Mouse (Mus musculus) embryonic facial prominence, embryonic 11.5 days (tissue): ENCODE data around the gene Il22. TPM values are rescaled to one million over a fixed set of nuclear protein-coding genes. Genes with fewer than 3 reads are reported as not detected.
"Not testable (repeated sequence)": the region's sequence is repeated elsewhere in the genome, so short reads cannot be mapped to it uniquely, and the experiment has no call there.

Experiments
- ATAC-seq: fragments of 200-750 bp; cut with Nextera tagmentation; replicated peaks from 2 replicates; pipeline ENCODE4 v1.8.0; 2017; ENCODE audit warnings: low read depth; ENCODE audit not compliant: insufficient number of reproducible peaks, low FRiP score, low TSS enrichment
- DNase-seq: peaks from one replicate; pipeline ENCODE4 v3.0.0-alpha.2; 2015; ENCODE audit warnings: low spot score
- H3K27ac ChIP-seq: fragments of 300-500 bp; sonication (generic); replicated peaks from 2 replicates; pipeline ENCODE4 v1.5.1; 2014; ENCODE audit warnings: mild to moderate bottlenecking, low read depth, low read length, control low read depth
- H3K27me3 ChIP-seq: fragments of 300-500 bp; sonication (generic); 2 replicates; pipeline ENCODE4 v1.6.1; 2014; ENCODE audit warnings: mild to moderate bottlenecking, low read length, moderate library complexity, mixed read lengths; ENCODE audit not compliant: control insufficient read depth, insufficient read depth
- H3K36me3 ChIP-seq: fragments of 300-500 bp; sonication (generic); replicated peaks from 2 replicates; pipeline ENCODE4 v1.6.1; 2014; ENCODE audit warnings: low read depth, mild to moderate bottlenecking, low read length, moderate library complexity, mixed read lengths; ENCODE audit not compliant: control insufficient read depth, insufficient read depth
- H3K4me1 ChIP-seq: fragments of 300-500 bp; sonication (generic); 2 replicates; pipeline ENCODE4 v1.6.1; 2014; ENCODE audit warnings: low read length, mixed read lengths; ENCODE audit not compliant: control insufficient read depth, insufficient read depth
- H3K4me2 ChIP-seq: fragments of 300-500 bp; sonication (generic); 2 replicates; pipeline ENCODE4 v1.6.1; 2014; ENCODE audit warnings: low read depth, mild to moderate bottlenecking, control low read depth, low read length, moderate library complexity
- H3K4me3 ChIP-seq: fragments of 300-500 bp; sonication (generic); 2 replicates; pipeline ENCODE4 v1.5.1; 2014; ENCODE audit warnings: low read depth, low read length, control low read depth
- H3K9ac ChIP-seq: fragments of 300-500 bp; sonication (generic); replicated peaks from 2 replicates; pipeline ENCODE4 v1.6.1; 2014; ENCODE audit warnings: mild to moderate bottlenecking, control low read depth, low read length
- H3K9me3 ChIP-seq: fragments of 300-500 bp; sonication (generic); replicated peaks from 2 replicates; pipeline ENCODE4 v1.6.1; 2016; ENCODE audit warnings: mild to moderate bottlenecking, low read length, inconsistent platforms, mixed read lengths; ENCODE audit not compliant: control insufficient read depth
- WGBS: fragments of 180-500 bp; shearing (Covaris S2); extraction: QIAGEN DNeasy Blood & Tissue Kit; methylation state at CpG from one replicate; pipeline ENCODE4 v1.1.7; 2014; 5-methylcytosine and 5-hydroxymethylcytosine counted together
- polyA plus RNA-seq: library from polyadenylated mRNA; unstranded; fragments of >200 nt; fragmentation: Nextera tagmentation; extraction: Ambion mirVana; gene quantifications from 2 replicates; pipeline ENCODE4 v1.2.1, GENCODE M21; 2014

The Il22 gene
- polyA plus RNA-seq, result not detected in 2 replicates

- no peak for DNase-seq
- H3K27ac ChIP-seq, result no peak within 1 kb of the TSS
Measured at GRCm38 (mm10) chr10:118204642-118205041, at the start of gene Il22. Gene Il22 (plus strand): TSS chr10:118204942.

DNA sequence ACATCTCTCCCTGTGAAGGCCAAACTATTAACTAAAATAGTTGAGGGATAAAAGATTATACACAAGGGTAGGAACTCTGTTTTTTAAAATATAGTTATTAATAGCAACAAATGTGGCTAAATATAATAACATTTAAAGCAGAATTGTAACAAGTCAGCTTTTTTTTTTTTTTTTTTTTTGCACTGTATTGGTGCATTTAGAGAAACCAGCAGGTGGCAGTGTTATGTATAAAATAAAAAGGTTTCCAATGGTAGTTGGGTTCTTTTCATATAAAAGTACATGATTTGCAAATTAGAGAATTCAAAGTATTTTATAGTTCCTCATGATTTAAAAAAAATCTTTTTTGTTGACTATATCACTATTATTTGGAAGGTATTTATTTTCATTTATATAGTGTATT is 48.8 kb upstream of the Il22 start:
- no peaks in the 10 kb centered on the region for H3K4me1 ChIP-seq
- no peaks in the 10 kb centered on the region for H3K27me3 ChIP-seq
- H3K9ac ChIP-seq, result no peak overlapping the region
- DNase-seq (peak; percentile 60), ATAC-seq (no peak)
- H3K4me2 ChIP-seq, result no peak overlapping the region
- no peaks in the 10 kb centered on the region for H3K9me3 ChIP-seq
- H3K4me3 ChIP-seq, result no peak overlapping the region
- H3K27ac ChIP-seq, result no peak overlapping the region
- H3K36me3 ChIP-seq, result peaks cover 8% of the 10 kb centered on the region

More at GRCm38 (mm10) chr10:118204642-118205041, at the start of gene Il22:
- Histone ChIP-seq H3K27me3 (no peaks in the 10 kb centered on the region), H3K36me3 (no peaks in the 10 kb centered on the region), H3K4me2 (no peak within 1 kb of the TSS), H3K9me3 (no peaks in the 10 kb centered on the region), H3K4me3 (no peak within 1 kb of the TSS), H3K4me1 (no peaks in the 10 kb centered on the region), H3K9ac (no peak within 1 kb of the TSS)
- WGBS, result 91% methylated on average over 4 of the region's 4 CpGs
- no peak for ATAC-seq

- Histone ChIP-seq H3K27me3 (no peaks in the 10 kb centered on the region), H3K4me2 (no peak overlapping the region), H3K4me3 (no peak overlapping the region), H3K9ac (no peak overlapping the region), H3K27ac (no peak overlapping the region), H3K4me1 (no peaks in the 10 kb centered on the region), H3K36me3 (peaks cover 13% of the 10 kb centered on the region), H3K9me3 (no peaks in the 10 kb centered on the region)
- DNase-seq (no peak), ATAC-seq (no peak)
- WGBS, result 88% methylated on average over 2 of the region's 2 CpGs
Measured at GRCm38 (mm10) chr10:118161131-118161530, 43.6 kb upstream of the Il22 start.

DNA sequence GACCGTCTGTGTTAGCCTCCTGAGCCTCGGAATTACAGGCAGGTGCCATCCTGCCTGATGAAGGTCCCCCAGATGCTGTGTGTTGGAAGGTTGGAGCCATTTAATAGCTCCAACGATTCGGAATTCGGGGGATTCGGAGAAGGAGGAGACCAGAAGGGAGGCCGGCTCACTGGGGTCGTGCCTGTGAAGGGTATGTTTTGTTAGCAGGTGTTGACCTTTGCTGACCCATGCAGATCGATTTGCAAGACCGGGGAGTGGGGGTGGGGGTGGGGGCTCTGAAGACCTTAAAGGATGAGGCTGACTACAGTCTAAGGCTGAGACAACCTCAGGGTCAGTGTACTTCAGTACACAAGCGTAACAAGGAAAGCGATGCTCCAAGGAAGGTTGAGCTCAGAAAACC is 35.5 kb upstream of the Il22 start:
- Histone ChIP-seq H3K9me3 (no peaks in the 10 kb centered on the region), H3K27me3 (no peaks in the 10 kb centered on the region), H3K4me2 (no peak overlapping the region), H3K36me3 (no peaks in the 10 kb centered on the region), H3K4me1 (no peaks in the 10 kb centered on the region), H3K9ac (no peak overlapping the region), H3K4me3 (no peak overlapping the region), H3K27ac (no peak overlapping the region)
- no peak for DNase-seq
- WGBS, result 57% methylated on average over 12 of the region's 12 CpGs
- ATAC-seq, result no peak

DNA sequence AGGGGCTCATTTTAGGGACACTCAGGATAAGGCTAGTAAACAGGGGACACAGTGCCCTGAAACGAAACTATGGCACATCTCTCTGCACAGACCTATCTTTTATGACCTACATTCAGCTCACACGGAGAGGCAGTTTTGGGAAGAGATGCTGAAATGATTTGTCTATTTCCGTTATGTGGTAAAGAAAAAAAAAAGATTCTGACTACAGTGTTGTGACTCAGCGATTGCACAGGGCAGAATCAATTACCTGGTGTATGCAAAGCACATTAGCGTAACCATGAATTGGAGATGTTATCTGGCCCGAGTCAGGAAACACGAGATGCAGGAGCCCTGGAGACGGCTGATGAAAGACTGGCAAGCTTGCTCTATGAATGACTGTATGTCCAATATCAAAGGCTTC is 32.3 kb upstream of the Il22 start:
- Histone ChIP-seq H3K9me3 (no peaks in the 10 kb centered on the region), H3K4me1 (no peaks in the 10 kb centered on the region), H3K4me3 (no peak overlapping the region), H3K27me3 (no peaks in the 10 kb centered on the region), H3K27ac (no peak overlapping the region), H3K9ac (no peak overlapping the region), H3K36me3 (no peaks in the 10 kb centered on the region), H3K4me2 (no peak overlapping the region)
- DNase-seq (peak; percentile 52), ATAC-seq (no peak)
- 69% methylated on average over 8 of the region's 8 CpGs for WGBS

- peak; percentile 9 for DNase-seq
- no peak overlapping the region for H3K4me3 ChIP-seq
- ATAC-seq, result no peak
- no peaks in the 10 kb centered on the region for H3K4me1 ChIP-seq
- no peak overlapping the region for H3K27ac ChIP-seq
- no peak overlapping the region for H3K9ac ChIP-seq
- H3K4me2 ChIP-seq, result no peak overlapping the region
- H3K27me3 ChIP-seq, result no peaks in the 10 kb centered on the region
- 89% methylated on average over 3 of the region's 3 CpGs for WGBS
- no peaks in the 10 kb centered on the region for H3K36me3 ChIP-seq
- H3K9me3 ChIP-seq, result no peaks in the 10 kb centered on the region
Measured at GRCm38 (mm10) chr10:118172876-118173275, 31.9 kb upstream of the Il22 start.

GRCm38 (mm10) chr10:118175542-118175941 is 29.2 kb upstream of the Il22 start:
- ATAC-seq, DNase-seq, H3K27me3 ChIP-seq, H3K9ac ChIP-seq, H3K9me3 ChIP-seq, H3K27ac ChIP-seq, H3K36me3 ChIP-seq, H3K4me1 ChIP-seq, H3K4me3 ChIP-seq, H3K4me2 ChIP-seq: not testable (repeated sequence)
- WGBS, result 90% methylated on average over 4 of the region's 4 CpGs

GRCm38 (mm10) chr10:118178735-118179151 is 26.0 kb upstream of the Il22 start:
- Histone ChIP-seq H3K4me3 (no peak overlapping the region), H3K27ac (no peak overlapping the region), H3K9ac (no peak overlapping the region), H3K4me1 (no peaks in the 10 kb centered on the region), H3K9me3 (no peaks in the 10 kb centered on the region), H3K36me3 (no peaks in the 10 kb centered on the region), H3K27me3 (no peaks in the 10 kb centered on the region), H3K4me2 (no peak overlapping the region)
- DNase-seq, result no peak
- ATAC-seq, result no peak
- 88% methylated on average over 10 of the region's 10 CpGs for WGBS
